Mouse (Mus musculus) neural tube, embryonic 11.5 days (tissue): ENCODE measurements at regions not wholly inside any gene's neighbourhood (a gene's known extent, or its start where the extent isn't known, plus 50 kb on each side); places are given as distances from the start of the nearest gene placed in this dataset.

Experiments used
- ATAC-seq: fragments of 200-750 bp; cut with Nextera tagmentation; 2 replicates; pipeline ENCODE4 v1.8.0; 2017; ENCODE audit warnings: moderate number of reproducible peaks, mild to moderate bottlenecking, moderate TSS enrichment, moderate library complexity; ENCODE audit not compliant: insufficient read depth, low FRiP score, low TSS enrichment
- DNase-seq: peaks from one replicate; pipeline ENCODE4 v3.0.0-alpha.2; 2015; ENCODE audit warnings: low spot score
- H3K27ac ChIP-seq: fragments of 300-500 bp; sonication (generic); 2 replicates; pipeline ENCODE4 v1.5.1; 2014; ENCODE audit warnings: low read depth, mild to moderate bottlenecking, low read length
- H3K27me3 ChIP-seq: fragments of 300-500 bp; sonication (generic); 2 replicates; pipeline ENCODE4 v1.6.1; 2014; ENCODE audit warnings: mild to moderate bottlenecking, low read length, mixed read lengths; ENCODE audit not compliant: control insufficient read depth, insufficient read depth
- H3K36me3 ChIP-seq: fragments of 300-500 bp; sonication (generic); 2 replicates; pipeline ENCODE4 v1.6.1; 2014; ENCODE audit warnings: mild to moderate bottlenecking, low read length, moderate library complexity, mixed read lengths; ENCODE audit not compliant: control insufficient read depth, insufficient read depth
- H3K4me1 ChIP-seq: fragments of 300-500 bp; sonication (generic); 2 replicates; pipeline ENCODE4 v1.6.1; 2014; ENCODE audit warnings: low read length, mixed read lengths; ENCODE audit not compliant: control insufficient read depth, insufficient read depth
- H3K4me2 ChIP-seq: fragments of 300-500 bp; sonication (generic); 2 replicates; pipeline ENCODE4 v1.6.1; 2014; ENCODE audit warnings: low read depth, mild to moderate bottlenecking, moderate library complexity
- H3K4me3 ChIP-seq: fragments of 300-500 bp; sonication (generic); 2 replicates; pipeline ENCODE4 v1.5.1; 2014; ENCODE audit warnings: low read depth, low read length
- H3K9ac ChIP-seq: fragments of 300-500 bp; sonication (generic); 2 replicates; pipeline ENCODE4 v1.6.1; 2014; ENCODE audit warnings: mild to moderate bottlenecking, low read length
- H3K9me3 ChIP-seq: fragments of 300-500 bp; sonication (generic); 2 replicates; pipeline ENCODE4 v1.6.1; 2016; ENCODE audit warnings: low read length; ENCODE audit not compliant: control insufficient read depth
- WGBS: fragments of 180-500 bp; shearing (Covaris S2); extraction: QIAGEN DNeasy Blood & Tissue Kit; methylation state at CpG from one replicate; pipeline ENCODE4 v1.1.7; 2014; 5-methylcytosine and 5-hydroxymethylcytosine counted together

- Histone ChIP-seq H3K4me2 (no peak overlapping the region), H3K9me3 (no peaks in the 10 kb centered on the region), H3K4me3 (no peak overlapping the region), H3K27ac (no peak overlapping the region), H3K36me3 (no peaks in the 10 kb centered on the region), H3K9ac (no peak overlapping the region), H3K4me1 (no peaks in the 10 kb centered on the region), H3K27me3 (no peaks in the 10 kb centered on the region)
- WGBS: 77% methylated on average over 3 of the region's 3 CpGs
- no peak for DNase-seq
- ATAC-seq: no peak
These were observed 317.4 kb downstream of the Gm10184 start for GRCm38 (mm10) chr17:89592826-89593225.

DNA sequence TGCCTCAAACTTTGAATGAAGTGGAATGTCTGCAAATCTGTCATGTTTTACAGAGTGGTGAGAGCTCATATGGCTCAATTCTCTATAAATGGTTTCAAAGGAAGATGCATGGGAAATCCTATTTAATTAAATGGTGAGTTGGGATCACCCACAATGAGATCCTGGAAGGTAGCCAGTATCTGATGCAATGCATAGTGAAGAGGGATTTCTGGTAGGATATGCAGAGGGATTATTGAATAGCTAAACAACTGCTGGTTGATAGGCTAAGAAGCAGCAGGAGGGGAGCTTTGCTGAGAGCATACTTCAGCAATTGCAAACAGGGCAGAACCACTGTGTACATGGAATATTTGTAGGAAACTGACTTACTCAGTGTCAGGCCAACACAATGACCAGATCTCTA, 350.7 kb downstream of the Gm10184 start:
- Histone ChIP-seq H3K9me3 (no peaks in the 10 kb centered on the region), H3K27me3 (no peaks in the 10 kb centered on the region), H3K9ac (no peak overlapping the region), H3K36me3 (no peaks in the 10 kb centered on the region), H3K4me3 (no peak overlapping the region), H3K27ac (no peak overlapping the region), H3K4me2 (no peak overlapping the region), H3K4me1 (no peaks in the 10 kb centered on the region)
- ATAC-seq (no peak), DNase-seq (no peak)

- no peak for ATAC-seq
- no peak for DNase-seq
- H3K4me1 ChIP-seq: no peaks in the 10 kb centered on the region
- no peaks in the 10 kb centered on the region for H3K9me3 ChIP-seq
- no peak overlapping the region for H3K4me2 ChIP-seq
- H3K9ac ChIP-seq: no peak overlapping the region
- no peak overlapping the region for H3K27ac ChIP-seq
- no peaks in the 10 kb centered on the region for H3K36me3 ChIP-seq
- H3K27me3 ChIP-seq: no peaks in the 10 kb centered on the region
- WGBS: 93% methylated on average over 1 of the region's 1 CpGs
- no peak overlapping the region for H3K4me3 ChIP-seq
These were observed 354.3 kb upstream of the Fshr start for GRCm38 (mm10) chr17:89554754-89555153.

DNA sequence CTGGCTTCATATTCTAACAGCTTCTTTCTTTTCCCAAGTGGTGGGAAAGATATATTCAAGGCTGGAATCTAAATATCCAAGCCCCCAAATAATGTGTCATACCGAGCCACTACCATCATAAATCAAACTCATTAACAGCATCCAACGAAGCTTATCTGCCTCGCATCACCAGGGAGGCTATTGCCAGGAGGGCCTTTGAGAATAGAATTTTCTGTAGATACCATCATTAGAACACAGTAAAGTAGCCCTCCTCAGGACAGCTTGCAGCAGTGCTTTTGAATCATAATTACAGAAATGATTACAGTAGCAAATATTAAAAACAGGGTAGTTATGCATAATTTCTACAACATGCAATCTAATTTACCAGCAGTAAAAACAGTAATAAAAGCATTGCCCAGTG, 353.1 kb upstream of the Fshr start:
- DNase-seq (no peak), ATAC-seq (peak; percentile 42; the same call in 1 of the 2 replicates)
- Histone ChIP-seq H3K4me2 (no peak overlapping the region), H3K4me1 (no peaks in the 10 kb centered on the region), H3K36me3 (no peaks in the 10 kb centered on the region), H3K4me3 (no peak overlapping the region), H3K9me3 (no peaks in the 10 kb centered on the region), H3K27me3 (no peaks in the 10 kb centered on the region), H3K27ac (no peak overlapping the region), H3K9ac (no peak overlapping the region)
- WGBS: 45% methylated on average over 3 of the region's 3 CpGs

GRCm38 (mm10) chr17:89550758-89551157, 350.3 kb upstream of the Fshr start:
- Histone ChIP-seq H3K4me3 (no peak overlapping the region), H3K4me2 (no peak overlapping the region), H3K36me3 (no peaks in the 10 kb centered on the region), H3K4me1 (no peaks in the 10 kb centered on the region), H3K27ac (no peak overlapping the region), H3K9me3 (no peaks in the 10 kb centered on the region), H3K9ac (no peak overlapping the region), H3K27me3 (no peaks in the 10 kb centered on the region)
- no peak for DNase-seq
- ATAC-seq: no peak
- 83% methylated on average over 3 of the region's 3 CpGs for WGBS

GRCm38 (mm10) chr17:89521912-89522311, 321.4 kb upstream of the Fshr start:
- 0 out of 2 replicates have a peak, but pooled peaks have one; percentile 24 for ATAC-seq
- no peaks in the 10 kb centered on the region for H3K9me3 ChIP-seq
- no peak overlapping the region for H3K9ac ChIP-seq
- H3K27me3 ChIP-seq: no peaks in the 10 kb centered on the region
- no peaks in the 10 kb centered on the region for H3K4me1 ChIP-seq
- no peak overlapping the region for H3K27ac ChIP-seq
- no peak overlapping the region for H3K4me2 ChIP-seq
- WGBS: 80% methylated on average over 4 of the region's 4 CpGs
- H3K4me3 ChIP-seq: no peak overlapping the region
- H3K36me3 ChIP-seq: no peaks in the 10 kb centered on the region
- no peak for DNase-seq

DNA sequence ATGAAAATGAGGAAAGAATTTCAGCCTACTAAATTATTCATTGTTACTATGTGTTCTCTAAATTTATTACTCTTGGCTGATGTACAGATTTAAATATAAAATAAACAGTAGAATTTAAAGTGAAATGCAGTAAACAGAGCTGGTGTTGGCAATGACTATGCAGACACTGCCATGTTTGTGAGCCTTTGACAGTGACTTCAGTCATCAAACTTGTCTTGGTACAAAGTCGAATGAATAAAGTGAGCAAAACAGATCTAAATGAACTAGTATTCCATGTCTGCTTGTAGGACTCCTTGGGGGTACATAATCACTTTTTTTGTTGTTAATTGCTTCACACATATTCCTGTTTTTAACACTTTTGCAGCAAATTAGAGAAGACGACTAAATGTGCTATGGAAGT, 318.9 kb upstream of the Fshr start:
- no peak overlapping the region for H3K9ac ChIP-seq
- ATAC-seq (no peak), DNase-seq (no peak)
- no peak overlapping the region for H3K27ac ChIP-seq
- H3K9me3 ChIP-seq: no peaks in the 10 kb centered on the region
- no peaks in the 10 kb centered on the region for H3K36me3 ChIP-seq
- no peak overlapping the region for H3K4me2 ChIP-seq
- no peaks in the 10 kb centered on the region for H3K27me3 ChIP-seq
- 80% methylated on average over 2 of the region's 2 CpGs for WGBS
- H3K4me3 ChIP-seq: no peak overlapping the region
- no peaks in the 10 kb centered on the region for H3K4me1 ChIP-seq

DNA sequence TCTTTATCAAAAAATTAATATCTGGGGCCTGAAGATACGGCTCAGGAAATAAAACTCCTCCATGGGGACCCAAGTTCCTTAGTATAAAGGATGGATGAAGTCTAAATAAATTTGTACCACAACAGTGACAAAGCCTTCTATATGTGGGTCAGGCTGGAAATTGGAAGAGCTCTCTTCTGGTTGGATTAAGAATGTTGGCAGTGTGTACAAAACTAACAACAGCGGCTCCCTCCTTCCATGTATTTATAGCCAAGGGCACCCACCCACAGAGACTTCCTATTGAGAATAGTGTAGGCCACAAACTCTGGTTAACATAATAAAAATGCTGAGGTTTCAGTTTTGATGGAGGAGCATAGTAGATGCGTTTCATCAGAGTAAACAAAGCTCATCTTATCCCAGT, 304.8 kb upstream of the Fshr start:
- DNase-seq (no peak), ATAC-seq (no peak)
- Histone ChIP-seq H3K9me3 (no peaks in the 10 kb centered on the region), H3K9ac (no peak overlapping the region), H3K27ac (no peak overlapping the region), H3K36me3 (no peaks in the 10 kb centered on the region), H3K4me2 (no peak overlapping the region), H3K4me1 (no peaks in the 10 kb centered on the region), H3K4me3 (no peak overlapping the region), H3K27me3 (no peaks in the 10 kb centered on the region)
- WGBS: 91% methylated on average over 3 of the region's 3 CpGs

DNA sequence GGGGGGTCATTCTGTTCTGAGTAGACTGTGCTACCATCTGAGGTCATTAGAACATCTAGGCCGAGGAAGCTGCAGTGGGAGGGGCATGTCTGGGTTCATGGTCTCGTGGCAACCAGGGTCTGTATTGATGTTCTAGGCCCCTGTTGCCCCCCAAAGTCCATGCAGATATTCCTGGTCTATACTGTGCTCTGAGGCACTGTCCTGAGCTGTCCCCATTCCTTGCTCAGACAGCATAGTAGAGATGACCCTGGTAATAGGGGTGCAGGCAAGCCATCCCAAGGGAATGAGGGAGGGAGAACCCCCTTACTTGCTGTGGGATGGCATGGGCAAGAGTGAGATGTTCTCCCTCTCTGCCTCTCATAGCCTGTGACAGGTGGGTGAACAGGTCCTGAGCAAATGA, 293.1 kb upstream of the Fshr start:
- Histone ChIP-seq H3K36me3 (no peaks in the 10 kb centered on the region), H3K9me3 (no peaks in the 10 kb centered on the region), H3K9ac (no peak overlapping the region), H3K4me3 (no peak overlapping the region), H3K27me3 (no peaks in the 10 kb centered on the region), H3K27ac (no peak overlapping the region), H3K4me2 (no peak overlapping the region), H3K4me1 (no peaks in the 10 kb centered on the region)
- ATAC-seq: peak; percentile 54; the same call in 1 of the 2 replicates
- 78% methylated on average over 2 of the region's 2 CpGs for WGBS
- DNase-seq: no peak
